Mouse (Mus musculus) testis, postnatal 14 days (tissue): ENCODE results near the gene Pdhb.
"Not testable (repeated sequence)": the region's sequence is repeated elsewhere in the genome, so short reads cannot be mapped to it uniquely, and the experiment has no call there.

Source experiments
- DNase-seq: peaks from one replicate; pipeline ENCODE4 v3.0.0; 2021; ENCODE audit warnings: low spot score

The Pdhb gene

GRCm38 (mm10) chr14:8190556-8190955 is 17.7 kb upstream of the Pdhb start:
- DNase-seq, result no peak

GRCm38 (mm10) chr14:8186278-8187045 is 13.6 kb upstream of the Pdhb start:
- peak; percentile 66 for DNase-seq

GRCm38 (mm10) chr14:8183330-8183729 is 10.5 kb upstream of the Pdhb start:
- no peak for DNase-seq

- DNase-seq, result no peak
Observed at GRCm38 (mm10) chr14:8180371-8181035, 7.7 kb upstream of the Pdhb start.

- DNase-seq, result no peak
Observed at GRCm38 (mm10) chr14:8176251-8176650, 3.4 kb upstream of the Pdhb start.

GRCm38 (mm10) chr14:8174634-8175033 is 1.8 kb upstream of the Pdhb start:
- DNase-seq, result no peak

GRCm38 (mm10) chr14:8173542-8174250 is 871 bp upstream of the Pdhb start:
- not testable (repeated sequence) for DNase-seq

GRCm38 (mm10) chr14:8164463-8164862 is 8.4 kb downstream of the Pdhb start:
- peak; percentile 61 for DNase-seq

GRCm38 (mm10) chr14:8161777-8162176 is 11.0 kb downstream of the Pdhb start:
- DNase-seq, result no peak

- no peak for DNase-seq
Observed at GRCm38 (mm10) chr14:8159141-8159540, 13.7 kb downstream of the Pdhb start.

- DNase-seq, result no peak
Observed at GRCm38 (mm10) chr14:8158721-8159120, 14.1 kb downstream of the Pdhb start.

- no peak for DNase-seq
Observed at GRCm38 (mm10) chr14:8156947-8157346, 15.9 kb downstream of the Pdhb start.

- no peak for DNase-seq
Observed at GRCm38 (mm10) chr14:8154072-8154471, 18.8 kb downstream of the Pdhb start.

GRCm38 (mm10) chr14:8151757-8152156 is 21.1 kb downstream of the Pdhb start:
- DNase-seq, result no peak

GRCm38 (mm10) chr14:8148842-8149241 is 24.0 kb downstream of the Pdhb start:
- DNase-seq, result no peak

GRCm38 (mm10) chr14:8146611-8147223 is 26.1 kb downstream of the Pdhb start:
- no peak for DNase-seq

- DNase-seq, result no peak
Observed at GRCm38 (mm10) chr14:8145594-8146558, 26.9 kb downstream of the Pdhb start.

- DNase-seq, result no peak
Observed at GRCm38 (mm10) chr14:8141131-8141530, 31.7 kb downstream of the Pdhb start.

- DNase-seq, result no peak
Observed at GRCm38 (mm10) chr14:8139724-8140710, 32.8 kb downstream of the Pdhb start.

- DNase-seq, result no peak
Observed at GRCm38 (mm10) chr14:8135130-8135529, 37.7 kb downstream of the Pdhb start.
